Mouse (Mus musculus): Measurements from ENCODE around the gene Tspan31.

- TF ChIP-seq CTCF (IDR thresholded peaks at IDR 0.05; ENCODE audit: control insufficient read depth, insufficient read depth, insufficient read length), result no peak
- no peak for TF ChIP-seq CEBPB (IDR thresholded peaks at IDR 0.05; ENCODE audit: low read depth)
- TF ChIP-seq MYOG (IDR thresholded peaks at IDR 0.05; ENCODE audit: control insufficient read depth, extremely low read depth, insufficient read length), result no peak
- no peak for TF ChIP-seq USF1 (IDR thresholded peaks at IDR 0.05; ENCODE audit: low read depth)
- TF ChIP-seq MYOD1 (IDR thresholded peaks at IDR 0.05; ENCODE audit: control insufficient read depth, insufficient read length, low read depth), result no peak
- no peak for TF ChIP-seq MAX (IDR thresholded peaks at IDR 0.05)
Measured at GRCm38 (mm10) chr10:127119229-127119628, 49.2 kb upstream of the Tspan31 start.
